Mouse (Mus musculus) neutrophil, adult 59 days (primary cell): ENCODE measurements around the gene 4933425L06Rik. TPM values are rescaled to one million over a fixed set of nuclear protein-coding genes. Genes with fewer than 3 reads are reported as not detected.

Source experiments
- total RNA-seq, 2 experiments: library from RNA; stranded (reverse); gene quantifications; 1 replicate in 1 of 2; 2 replicates in 1 of 2; pipeline ENCODE4 v1.2.4; 2023

The 4933425L06Rik gene
- not detected for total RNA-seq

GRCm38 (mm10) chr13:105081862-105082261 is at the start of gene 4933425L06Rik:
Gene 4933425L06Rik (plus strand): TSS chr13:105082122.

GRCm38 (mm10) chr13:105054181-105054940 is 27.6 kb upstream of the 4933425L06Rik start, which contains the start of gene Rgs7bp:
Gene Rgs7bp (minus strand): TSS chr13:105054930.

Other genes with a start within 250 kb of the 4933425L06Rik start
- gene Shisal2b, start 218.2 kb upstream of the 4933425L06Rik start, total RNA-seq, result not detected
- under 1 TPM; 0.04 to 0.07 TPM for gene Rgs7bp, start 27.2 kb upstream of the 4933425L06Rik start, total RNA-seq
- gene Rnf180, start 212.7 kb downstream of the 4933425L06Rik start, total RNA-seq, result under 1 TPM in 1 of 2 experiments, not detected in 1; 0.40 TPM